Mouse (Mus musculus) ovary, adult 10 weeks (tissue): ENCODE measurements around the gene Wnt10b. TPM values are rescaled to one million over a fixed set of nuclear protein-coding genes. Genes with fewer than 3 reads are reported as not detected.

ENCODE experiments used
- polyA plus RNA-seq: library from polyadenylated mRNA; stranded (reverse); fragments of 350-450 nt; fragmentation: Illumina TruSeq; extraction: RNeasy Lipid Tissue Mini Kit (QIAGEN cat#74804); gene quantifications from one replicate; pipeline ENCODE4 v1.2.3, GENCODE M21; 2014

Gene Wnt10b
- 3.4 TPM for polyA plus RNA-seq

GRCm38 (mm10) chr15:98777762-98778161 is at the start of gene Wnt10b:
Gene Wnt10b (minus strand): TSS chr15:98778150.

GRCm38 (mm10) chr15:98809390-98809789 is 31.4 kb upstream of the Wnt10b start, which contains the start of gene Ddn:
Gene Ddn (minus strand): TSS chr15:98809490.

GRCm38 (mm10) chr15:98789661-98790535 is 11.9 kb upstream of the Wnt10b start, which contains the start of gene Wnt1:
Gene Wnt1 (plus strand): TSS chr15:98789857.

DNA sequence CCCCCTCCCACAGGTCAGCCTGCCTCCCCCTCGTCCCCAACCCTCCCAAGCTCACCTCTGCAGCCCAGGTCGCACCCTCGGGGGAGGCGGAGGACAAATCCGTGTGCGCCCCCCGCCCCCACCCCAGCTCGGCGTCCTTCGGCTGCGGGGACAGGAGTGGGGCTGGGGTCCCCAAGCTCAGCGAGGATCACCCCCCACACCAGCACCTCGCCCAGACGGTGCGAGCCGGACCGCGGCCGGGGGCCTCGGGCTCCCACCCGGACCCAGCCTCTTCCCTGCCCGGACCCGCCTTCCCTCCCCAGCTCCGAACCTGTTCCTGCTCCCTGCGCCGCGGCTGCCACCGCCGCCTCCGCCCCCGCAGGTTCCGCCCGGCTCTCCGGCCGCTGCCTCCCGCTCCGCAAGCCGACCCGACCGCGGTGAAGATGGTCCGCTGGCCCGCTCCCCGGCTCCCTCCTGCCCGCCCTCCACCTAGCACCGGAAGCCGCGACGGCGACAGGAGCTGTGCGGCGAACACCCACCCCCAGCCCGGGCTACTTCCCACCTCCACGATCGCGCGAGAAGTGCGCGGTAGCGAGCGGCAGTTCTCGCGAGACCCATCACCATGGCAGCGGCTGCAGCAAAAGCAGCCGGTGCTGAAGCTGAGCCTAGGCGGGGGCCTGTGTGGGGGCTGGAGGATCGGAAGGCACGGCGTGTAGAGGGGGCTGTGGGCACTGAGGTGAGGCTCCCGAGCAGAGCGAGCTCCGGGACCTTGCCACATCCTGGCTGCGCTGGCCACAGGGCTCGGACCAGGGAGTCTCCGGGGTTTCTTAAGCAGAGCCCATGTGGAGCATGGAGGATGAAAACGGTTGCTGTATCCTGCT is 15.1 kb downstream of the Wnt10b start, which contains the start of gene Arf3:
Gene Arf3 (minus strand): TSS at position 545 of the 860 bp plus-strand sequence.

GRCm38 (mm10) chr15:98727443-98728321 is 50.3 kb downstream of the Wnt10b start, which contains the start of gene Fkbp11:
Gene Fkbp11 (minus strand): TSS chr15:98728198.

Other genes with a start within 250 kb of the Wnt10b start
- 44.5 TPM for gene Kansl2, start 243.9 kb downstream of the Wnt10b start, polyA plus RNA-seq
- gene Ccnt1, start 207.2 kb downstream of the Wnt10b start, polyA plus RNA-seq = 102 TPM
- gene 4930415O20Rik, start 207.1 kb downstream of the Wnt10b start, polyA plus RNA-seq = not detected
- 3.8 TPM for gene Adcy6, start 168.1 kb downstream of the Wnt10b start, polyA plus RNA-seq
- gene Cacnb3, start 147.3 kb downstream of the Wnt10b start, polyA plus RNA-seq = 0.48 TPM
- gene Ddx23, start 115.3 kb downstream of the Wnt10b start, polyA plus RNA-seq = 1.9 TPM
- not detected for gene Rnd1, start 100.7 kb downstream of the Wnt10b start, polyA plus RNA-seq
- 2.5 TPM for gene Ccdc65, start 69.9 kb downstream of the Wnt10b start, polyA plus RNA-seq
- gene Fkbp11, start 50.0 kb downstream of the Wnt10b start, polyA plus RNA-seq = 0.17 TPM
- 45.6 TPM for gene Arf3, start 14.9 kb downstream of the Wnt10b start, polyA plus RNA-seq
- not detected for gene Wnt1, start 11.7 kb upstream of the Wnt10b start, polyA plus RNA-seq
- not detected for gene Ddn, start 31.3 kb upstream of the Wnt10b start, polyA plus RNA-seq
- gene Prkag1, start 53.4 kb upstream of the Wnt10b start, polyA plus RNA-seq = 29.2 TPM
- gene Kmt2d, start 93.1 kb upstream of the Wnt10b start, polyA plus RNA-seq = 3.7 TPM
- gene Rhebl1, start 116.4 kb upstream of the Wnt10b start, polyA plus RNA-seq = 2.3 TPM
- gene Dhh, start 120.4 kb upstream of the Wnt10b start, polyA plus RNA-seq = 4.8 TPM
- gene Lmbr1l, start 140.1 kb upstream of the Wnt10b start, polyA plus RNA-seq = 2.1 TPM
- 91.9 TPM for gene Tuba1b, start 156.4 kb upstream of the Wnt10b start, polyA plus RNA-seq
- gene Gm49450, start 175.4 kb upstream of the Wnt10b start, polyA plus RNA-seq = not detected
- 108 TPM for gene Tuba1a, start 175.6 kb upstream of the Wnt10b start, polyA plus RNA-seq